Mouse (Mus musculus) stomach, postnatal 0 days (tissue): ENCODE measurements around the gene Fam104a. TPM values are rescaled to one million over a fixed set of nuclear protein-coding genes. Genes with fewer than 3 reads are reported as not detected.

ENCODE experiments used
- ATAC-seq: fragments of 200-750 bp; cut with Nextera tagmentation; 2 replicates; pipeline ENCODE4 v1.8.0; 2017; ENCODE audit not compliant: low FRiP score, low TSS enrichment
- DNase-seq: peaks from one replicate; pipeline ENCODE4 v3.0.0-alpha.2; 2016; ENCODE audit warnings: low spot score
- H3K27ac ChIP-seq: fragments of 300-500 bp; sonication (generic); replicated peaks from 2 replicates; pipeline ENCODE4 v1.5.1; 2014; ENCODE audit warnings: mild to moderate bottlenecking, control low read depth
- H3K27me3 ChIP-seq: fragments of 300-500 bp; sonication (generic); 2 replicates; pipeline ENCODE4 v1.6.1; 2014; ENCODE audit warnings: low read length; ENCODE audit not compliant: control insufficient read depth, insufficient read depth
- H3K36me3 ChIP-seq: fragments of 300-500 bp; sonication (generic); 2 replicates; pipeline ENCODE4 v1.6.1; 2014; ENCODE audit warnings: low read length, mixed read lengths; ENCODE audit not compliant: control insufficient read depth, insufficient read depth
- H3K4me1 ChIP-seq: fragments of 300-500 bp; sonication (generic); replicated peaks from 2 replicates; pipeline ENCODE4 v1.6.1; 2014; ENCODE audit warnings: antibody characterized with exemption; ENCODE audit not compliant: control insufficient read depth, insufficient read depth
- H3K4me2 ChIP-seq: fragments of 300-500 bp; sonication (generic); replicated peaks from 2 replicates; pipeline ENCODE4 v1.6.1; 2014; ENCODE audit warnings: low read depth, mild to moderate bottlenecking, control low read depth, moderate library complexity
- H3K4me3 ChIP-seq: fragments of 300-500 bp; sonication (generic); 2 replicates; pipeline ENCODE4 v1.5.1; 2014; ENCODE audit warnings: low read depth, low read length, control low read depth
- H3K9ac ChIP-seq: fragments of 300-500 bp; sonication (generic); 2 replicates; pipeline ENCODE4 v1.6.1; 2014; ENCODE audit warnings: mild to moderate bottlenecking, low read length, control low read depth, mixed read lengths
- H3K9me3 ChIP-seq: fragments of 300-500 bp; sonication (generic); 2 replicates; pipeline ENCODE4 v1.6.1; 2016; ENCODE audit warnings: low read length; ENCODE audit not compliant: control insufficient read depth
- CTCF ChIP-seq: IDR thresholded peaks from 2 replicates; pipeline ENCODE4 v1.5.1; 2016; ENCODE audit warnings: antibody characterized with exemption, low read depth, mild to moderate bottlenecking, moderate library complexity
- EP300 ChIP-seq: optimal IDR thresholded peaks from 2 replicates; pipeline ENCODE3; 2016; ENCODE audit warnings: antibody characterized with exemption
- WGBS: fragments of 180-500 bp; shearing (Covaris S2); extraction: QIAGEN DNeasy Blood & Tissue Kit; methylation state at CpG from one replicate; pipeline ENCODE4 v1.1.7; 2014; 5-methylcytosine and 5-hydroxymethylcytosine counted together
- polyA plus RNA-seq: library from polyadenylated mRNA; unstranded; fragments of >200 nt; fragmentation: Nextera tagmentation; extraction: Ambion mirVana; gene quantifications from 2 replicates; pipeline ENCODE4 v1.2.1, GENCODE M21; 2015

Fam104a gene
- polyA plus RNA-seq, 1 experiment from 2014 or later = 34.2 TPM

GRCm38 (mm10) chr11:113674595-113674994, 9.4 kb downstream of the Fam104a start:
- WGBS = 83% methylated on average over 5 of the region's 5 CpGs
- no peak for ATAC-seq
- H3K27me3 ChIP-seq = no peaks in the 10 kb centered on the region
- no peaks in the 10 kb centered on the region for H3K4me1 ChIP-seq
- H3K4me3 ChIP-seq = no peak overlapping the region
- H3K27ac ChIP-seq = no peak overlapping the region
- no peak for TF ChIP-seq CTCF
- no peak for TF ChIP-seq EP300
- H3K36me3 ChIP-seq = peaks cover 9% of the 10 kb centered on the region
- H3K4me2 ChIP-seq = no peak overlapping the region
- no peaks in the 10 kb centered on the region for H3K9me3 ChIP-seq
- DNase-seq = no peak
- H3K9ac ChIP-seq = no peak overlapping the region

- H3K4me3 ChIP-seq = no peak overlapping the region
- H3K36me3 ChIP-seq = peaks cover 9% of the 10 kb centered on the region
- H3K4me1 ChIP-seq = peaks cover under 1% of the 10 kb centered on the region; the same call in 1 of the 2 replicates
- H3K9me3 ChIP-seq = no peaks in the 10 kb centered on the region
- 82% methylated on average over 4 of the region's 4 CpGs for WGBS
- H3K9ac ChIP-seq = no peak overlapping the region
- no peak for TF ChIP-seq CTCF
- TF ChIP-seq EP300 = no peak
- ATAC-seq = no peak
- H3K4me2 ChIP-seq = no peak overlapping the region
- DNase-seq = no peak
- 0 out of 2 replicates have a peak overlapping the region, but pooled peaks have one; percentile 25 for H3K27ac ChIP-seq
- no peaks in the 10 kb centered on the region for H3K27me3 ChIP-seq
These were observed 10.3 kb downstream of the Fam104a start for GRCm38 (mm10) chr11:113673614-113674013.

DNA sequence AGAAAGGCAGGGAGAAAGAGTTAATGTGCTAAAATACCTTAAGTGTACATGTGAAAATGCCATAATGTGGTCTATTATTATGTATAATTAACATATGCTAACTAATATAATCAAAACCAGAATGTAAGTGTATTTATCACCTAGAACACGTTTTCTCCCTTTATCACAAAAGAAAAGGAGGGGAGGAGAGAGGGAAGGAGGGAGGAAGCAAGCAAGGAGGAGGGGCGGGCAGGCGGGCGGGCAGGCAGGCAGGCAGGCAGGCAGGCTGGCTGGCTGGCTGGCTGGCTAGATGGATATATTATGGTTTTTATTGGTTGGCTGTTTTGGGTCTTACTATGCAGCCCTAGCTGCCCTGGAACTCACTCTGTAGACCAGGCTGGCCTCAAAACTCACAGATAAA, 14.2 kb downstream of the Fam104a start:
- H3K36me3 ChIP-seq = no peaks in the 10 kb centered on the region; the same call in none of the 2 replicates
- ATAC-seq (no peak), DNase-seq (no peak)
- no peaks in the 10 kb centered on the region for H3K9me3 ChIP-seq
- peaks cover 3% of the 10 kb centered on the region for H3K4me1 ChIP-seq
- no peak overlapping the region for H3K4me3 ChIP-seq
- TF ChIP-seq CTCF (no peak), EP300 (no peak)
- H3K9ac ChIP-seq = no peak overlapping the region
- no peak overlapping the region for H3K27ac ChIP-seq
- WGBS = 62% methylated on average over 4 of the region's 4 CpGs
- H3K27me3 ChIP-seq = no peaks in the 10 kb centered on the region
- H3K4me2 ChIP-seq = no peak overlapping the region

GRCm38 (mm10) chr11:113668857-113669256, 15.1 kb downstream of the Fam104a start:
- ATAC-seq = no peak
- no peaks in the 10 kb centered on the region; the same call in 1 of the 2 replicates for H3K36me3 ChIP-seq
- H3K4me2 ChIP-seq = no peak overlapping the region
- TF ChIP-seq EP300 = no peak
- TF ChIP-seq CTCF = no peak
- DNase-seq = no peak
- WGBS = 76% methylated on average over 5 of the region's 5 CpGs
- no peak overlapping the region for H3K4me3 ChIP-seq
- H3K4me1 ChIP-seq = peaks cover 3% of the 10 kb centered on the region
- no peak overlapping the region; the same call in 1 of the 2 replicates for H3K27ac ChIP-seq
- H3K27me3 ChIP-seq = no peaks in the 10 kb centered on the region
- no peaks in the 10 kb centered on the region for H3K9me3 ChIP-seq
- H3K9ac ChIP-seq = no peak overlapping the region

DNA sequence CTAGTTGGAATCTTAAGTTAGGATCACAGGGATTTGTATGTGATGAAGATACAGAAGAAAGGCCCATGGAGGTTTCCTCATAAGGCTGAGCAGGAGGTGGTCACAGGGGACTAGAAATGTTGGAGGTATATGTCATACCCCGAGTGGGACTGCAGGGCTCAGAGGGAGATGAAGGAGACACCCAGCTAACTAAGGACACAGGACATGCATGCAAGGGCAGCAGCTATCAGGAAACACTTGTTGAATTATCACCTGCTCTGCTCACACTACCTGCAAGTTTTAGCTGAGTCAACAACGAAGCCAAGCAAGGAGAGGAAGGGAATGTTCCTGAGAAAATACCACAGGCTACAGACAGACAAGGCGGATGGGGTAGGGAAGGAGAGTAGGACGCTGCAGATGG, 16.3 kb downstream of the Fam104a start:
- Histone ChIP-seq H3K36me3 (no peaks in the 10 kb centered on the region; the same call in 1 of the 2 replicates), H3K4me3 (no peak overlapping the region), H3K9me3 (no peaks in the 10 kb centered on the region), H3K27ac (peak overlapping the region; percentile 74), H3K9ac (no peak overlapping the region), H3K4me1 (peaks cover 3% of the 10 kb centered on the region), H3K27me3 (no peaks in the 10 kb centered on the region), H3K4me2 (no peak overlapping the region)
- TF ChIP-seq EP300 = no peak
- no peak for TF ChIP-seq CTCF
- ATAC-seq = peak; percentile 52
- no peak for DNase-seq
- WGBS = 43% methylated on average over 4 of the region's 4 CpGs

DNA sequence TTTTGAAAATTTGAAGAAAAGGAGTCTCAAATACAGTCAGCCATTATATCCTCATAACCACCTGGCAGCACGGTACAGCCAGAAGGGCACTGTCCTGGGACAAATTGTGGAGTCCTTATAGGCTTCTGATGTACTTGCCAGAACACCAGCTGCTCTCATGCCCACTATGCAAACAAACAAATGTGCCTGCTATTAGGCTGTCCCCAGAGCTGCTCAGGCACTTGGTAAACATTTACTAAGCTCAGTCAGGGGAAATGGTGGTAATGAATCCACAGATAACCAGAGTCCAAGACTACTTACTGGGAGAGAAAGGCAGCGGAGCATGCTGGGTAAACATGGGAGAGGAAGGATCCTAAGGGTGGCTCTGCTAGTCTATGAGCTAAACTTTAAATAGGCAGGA, 16.8 kb downstream of the Fam104a start:
- Histone ChIP-seq H3K27ac (peak overlapping the region; percentile 74), H3K4me2 (no peak overlapping the region), H3K9me3 (no peaks in the 10 kb centered on the region), H3K27me3 (no peaks in the 10 kb centered on the region), H3K4me3 (no peak overlapping the region), H3K4me1 (peaks cover 3% of the 10 kb centered on the region), H3K36me3 (no peaks in the 10 kb centered on the region; the same call in 1 of the 2 replicates), H3K9ac (no peak overlapping the region)
- ATAC-seq (peak; percentile 87), DNase-seq (peak; percentile 49)
- WGBS = 44% methylated on average over 2 of the region's 2 CpGs
- TF ChIP-seq EP300 (no peak), CTCF (no peak)
